Mouse (Mus musculus) limb, embryonic 13.5 days (tissue): Measurements from ENCODE around the gene Lhfp. TPM values are rescaled to one million over a fixed set of nuclear protein-coding genes. Genes with fewer than 3 reads are reported as not detected.
A peak's percentile ranks its signal among the peaks of the same experiment; 100 is the strongest.

Experiments used
- ATAC-seq: fragments of 200-750 bp; cut with Nextera tagmentation; 2 replicates; pipeline ENCODE4 v1.8.0; 2017; ENCODE audit warnings: low read depth, moderate number of reproducible peaks, moderate TSS enrichment; ENCODE audit not compliant: low FRiP score
- H3K27ac ChIP-seq: fragments of 300-500 bp; sonication (generic); 2 replicates; pipeline ENCODE4 v1.5.1; 2015; ENCODE audit warnings: inconsistent platforms, mild to moderate bottlenecking, moderate library complexity
- H3K27me3 ChIP-seq: fragments of 300-500 bp; sonication (generic); 2 replicates; pipeline ENCODE4 v1.6.1; 2015; ENCODE audit warnings: mild to moderate bottlenecking, inconsistent platforms
- H3K36me3 ChIP-seq: fragments of 300-500 bp; sonication (generic); 2 replicates; pipeline ENCODE4 v1.6.1; 2015; ENCODE audit warnings: inconsistent platforms, mild to moderate bottlenecking, moderate library complexity
- H3K4me1 ChIP-seq: fragments of 300-500 bp; sonication (generic); 2 replicates; pipeline ENCODE4 v1.6.1; 2015; ENCODE audit warnings: inconsistent platforms
- H3K4me2 ChIP-seq: fragments of 300-500 bp; sonication (generic); replicated peaks from 2 replicates; pipeline ENCODE4 v1.6.1; 2015; ENCODE audit warnings: inconsistent platforms, mild to moderate bottlenecking, moderate library complexity
- H3K4me3 ChIP-seq: fragments of 300-500 bp; sonication (generic); 2 replicates; pipeline ENCODE4 v1.5.1; 2015; ENCODE audit warnings: moderate library complexity, mild to moderate bottlenecking, inconsistent platforms
- H3K9ac ChIP-seq: fragments of 300-500 bp; sonication (generic); 2 replicates; pipeline ENCODE4 v1.6.1; 2015; ENCODE audit warnings: mild to moderate bottlenecking, inconsistent platforms
- H3K9me3 ChIP-seq: fragments of 300-500 bp; sonication (generic); 2 replicates; pipeline ENCODE4 v1.6.1; 2016; ENCODE audit warnings: inconsistent platforms
- WGBS: fragments of 180-500 bp; shearing (Covaris S2); methylation state at CpG from one replicate; pipeline ENCODE4 v1.1.7; 2015; 5-methylcytosine and 5-hydroxymethylcytosine counted together
- polyA plus RNA-seq: library from polyadenylated mRNA; unstranded; fragments of >200 nt; fragmentation: Nextera tagmentation; extraction: Ambion mirVana; gene quantifications from 2 replicates; pipeline ENCODE4 v1.2.1, GENCODE M21; 2015

Gene Lhfp
- polyA plus RNA-seq, 1 experiment from 2014 or later: 98.0 TPM

DNA sequence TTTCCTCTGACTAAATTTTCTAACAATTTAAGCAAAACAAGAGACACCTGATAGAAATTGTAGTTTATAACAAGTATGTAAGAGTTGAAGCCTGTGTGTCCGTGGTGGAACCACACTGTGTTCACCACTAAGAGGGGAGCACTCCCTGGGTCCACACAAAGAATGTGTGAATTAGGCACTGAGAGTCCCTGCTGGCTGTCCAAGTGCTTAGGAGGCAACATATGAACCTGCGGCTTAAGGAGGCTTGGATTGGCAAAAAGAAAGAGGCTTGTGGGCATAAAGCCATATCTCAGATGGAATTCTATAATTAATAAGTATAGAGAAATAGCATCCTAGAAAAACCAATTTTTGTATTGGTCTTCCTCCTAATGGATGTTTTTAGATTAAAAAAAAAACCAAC, 104.2 kb downstream of the Lhfp start:
- WGBS: 67% methylated on average over 2 of the region's 2 CpGs
- H3K4me2 ChIP-seq: no peak overlapping the region

DNA sequence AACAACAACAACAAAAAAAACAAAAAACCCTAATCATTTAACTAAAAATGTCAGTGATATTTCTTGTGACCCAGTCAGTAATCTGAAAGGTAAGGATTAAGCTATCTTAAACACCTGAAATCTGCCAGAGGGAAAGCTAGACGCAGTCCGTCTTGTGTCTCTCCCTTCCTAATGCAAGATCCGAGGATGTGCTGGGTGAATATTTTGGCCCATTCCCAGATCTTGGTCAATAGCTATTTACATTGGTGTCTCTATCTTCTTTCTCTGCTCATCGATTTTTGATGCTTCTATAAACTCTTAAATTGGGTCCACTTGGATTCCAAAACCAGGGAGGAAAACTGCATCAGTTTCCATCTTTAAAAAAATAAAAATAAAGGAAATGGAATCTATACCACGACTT, 104.6 kb downstream of the Lhfp start:
- 82% methylated on average over 5 of the region's 5 CpGs for WGBS
- no peak for ATAC-seq
- H3K36me3 ChIP-seq: no peaks in the 10 kb centered on the region
- no peak overlapping the region for H3K4me2 ChIP-seq
- H3K9me3 ChIP-seq: 0 out of 2 replicates have a peak, but pooled peaks cover 3% of the 10 kb centered on the region
- H3K27ac ChIP-seq: no peak overlapping the region
- peaks cover under 1% of the 10 kb centered on the region; the same call in 1 of the 2 replicates for H3K4me1 ChIP-seq
- H3K9ac ChIP-seq: no peak overlapping the region
- no peaks in the 10 kb centered on the region for H3K27me3 ChIP-seq
- no peak overlapping the region for H3K4me3 ChIP-seq

More for the DNA sequence above, 104.2 kb downstream of the Lhfp start:
- Histone ChIP-seq H3K4me3 (no peak overlapping the region), H3K27ac (no peak overlapping the region), H3K36me3 (no peaks in the 10 kb centered on the region), H3K9ac (no peak overlapping the region), H3K27me3 (no peaks in the 10 kb centered on the region), H3K9me3 (0 out of 2 replicates have a peak, but pooled peaks cover 3% of the 10 kb centered on the region), H3K4me1 (no peaks in the 10 kb centered on the region)
- no peak for ATAC-seq

DNA sequence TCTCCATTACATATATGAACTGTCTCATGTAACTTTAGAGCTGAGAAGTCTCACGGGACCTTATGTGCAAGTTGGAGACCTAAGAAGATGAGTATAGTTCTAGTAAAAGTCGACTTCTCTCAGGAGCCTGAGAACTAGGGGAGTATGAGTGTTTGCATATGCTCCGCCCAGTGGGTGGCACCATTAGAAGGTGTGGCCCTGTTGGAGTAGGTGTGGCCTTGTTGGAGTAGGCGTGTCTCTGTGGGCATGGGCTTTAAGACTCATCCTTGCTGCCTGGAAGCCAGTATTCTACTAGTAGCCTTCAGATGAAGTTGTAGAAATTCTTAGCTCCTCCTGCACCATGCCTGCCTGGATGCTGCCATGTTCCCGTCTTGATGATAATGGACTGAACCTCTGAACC, 105.7 kb downstream of the Lhfp start:
- Histone ChIP-seq H3K4me1 (peaks cover 4% of the 10 kb centered on the region; the same call in 1 of the 2 replicates), H3K9me3 (0 out of 2 replicates have a peak, but pooled peaks cover 3% of the 10 kb centered on the region), H3K4me3 (no peak overlapping the region), H3K36me3 (no peaks in the 10 kb centered on the region), H3K4me2 (no peak overlapping the region), H3K27me3 (no peaks in the 10 kb centered on the region), H3K9ac (no peak overlapping the region), H3K27ac (no peak overlapping the region)
- ATAC-seq: no peak
- 86% methylated on average over 5 of the region's 5 CpGs for WGBS

DNA sequence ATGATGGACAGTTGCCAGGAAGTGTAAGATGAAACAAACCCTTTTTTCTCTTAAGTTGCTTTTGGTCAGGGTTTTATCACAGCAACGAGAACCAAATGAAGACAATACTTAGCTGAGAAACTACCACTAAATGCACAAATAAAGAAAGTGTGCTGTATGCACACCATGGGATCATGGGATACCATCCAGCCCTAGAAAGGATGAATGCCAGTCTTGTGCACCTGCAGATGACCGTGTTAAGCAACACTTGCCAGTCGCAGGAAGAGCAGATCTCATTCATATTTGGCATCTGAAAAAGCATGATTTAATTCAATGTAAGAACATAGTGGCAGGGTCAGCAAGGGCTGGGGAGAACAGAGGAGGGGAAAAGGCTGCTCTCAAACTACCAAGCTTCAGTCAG, 107.4 kb downstream of the Lhfp start:
- Histone ChIP-seq H3K9me3 (peaks cover 19% of the 10 kb centered on the region), H3K4me1 (peaks cover 4% of the 10 kb centered on the region; the same call in 1 of the 2 replicates), H3K9ac (no peak overlapping the region), H3K4me2 (no peak overlapping the region), H3K27ac (no peak overlapping the region), H3K4me3 (no peak overlapping the region), H3K36me3 (no peaks in the 10 kb centered on the region; the same call in 1 of the 2 replicates), H3K27me3 (no peaks in the 10 kb centered on the region)
- 87% methylated on average over 3 of the region's 3 CpGs for WGBS
- no peak for ATAC-seq

DNA sequence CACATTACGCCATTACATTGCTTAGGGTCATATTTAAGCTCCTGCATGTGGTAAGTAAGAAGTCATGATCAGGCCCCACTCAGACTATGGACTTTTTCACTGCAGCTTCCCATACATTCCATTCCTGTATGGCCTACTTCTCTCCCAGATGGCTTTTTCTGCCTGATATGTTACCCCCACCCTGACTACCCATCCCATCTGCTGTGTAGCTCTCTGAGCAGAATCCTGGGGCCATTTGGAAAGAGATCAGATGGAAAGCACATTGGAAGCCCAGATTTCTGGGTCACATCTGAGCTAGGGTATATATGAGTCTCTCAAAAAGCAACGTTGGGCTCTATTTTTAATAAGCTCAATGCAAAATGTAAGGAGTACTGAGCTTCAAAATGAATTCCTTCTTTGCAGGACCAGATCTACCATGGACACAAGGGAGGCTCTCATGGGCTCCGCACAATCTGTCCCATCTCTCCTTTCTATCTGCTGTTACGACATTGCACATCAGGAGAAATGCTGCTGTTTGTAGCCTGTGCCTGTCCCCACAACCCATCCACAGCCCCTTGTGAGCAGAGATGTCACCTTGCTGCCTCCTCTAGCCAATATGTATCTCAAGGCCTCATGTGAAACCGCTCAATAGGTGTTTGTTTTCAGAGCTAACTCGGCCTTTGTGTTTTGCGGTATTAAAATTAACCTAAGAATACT, 108.4 kb downstream of the Lhfp start:
- no peak overlapping the region for H3K4me2 ChIP-seq
- H3K4me3 ChIP-seq: no peak overlapping the region
- 92% methylated on average over 7 of the region's 7 CpGs for WGBS
- H3K27me3 ChIP-seq: no peaks in the 10 kb centered on the region
- ATAC-seq: no peak
- peaks cover 4% of the 10 kb centered on the region; the same call in 1 of the 2 replicates for H3K4me1 ChIP-seq
- peaks cover 19% of the 10 kb centered on the region for H3K9me3 ChIP-seq
- no peaks in the 10 kb centered on the region; the same call in 1 of the 2 replicates for H3K36me3 ChIP-seq
- H3K9ac ChIP-seq: no peak overlapping the region
- H3K27ac ChIP-seq: no peak overlapping the region

DNA sequence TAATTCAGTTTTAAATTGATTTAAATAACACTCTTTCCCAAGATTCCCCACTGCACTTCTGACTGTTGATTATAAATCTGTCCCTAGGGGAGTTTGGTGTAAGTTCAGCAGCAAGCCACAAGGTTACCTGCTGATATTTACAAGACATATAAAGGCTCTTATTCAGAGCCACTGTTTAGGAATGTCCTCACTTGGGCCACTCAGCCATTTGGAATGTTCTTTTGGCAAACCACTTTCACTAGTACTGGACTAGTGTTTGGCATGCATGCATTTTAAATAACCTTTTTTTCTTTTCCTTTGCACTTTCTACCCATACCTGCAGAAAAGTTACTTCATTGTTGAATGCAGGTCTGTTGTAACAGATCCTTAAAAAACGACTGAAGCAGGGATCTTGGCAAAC, 109.8 kb downstream of the Lhfp start:
- Histone ChIP-seq H3K27ac (no peak overlapping the region), H3K27me3 (no peaks in the 10 kb centered on the region), H3K9me3 (peaks cover 19% of the 10 kb centered on the region), H3K4me2 (no peak overlapping the region), H3K4me1 (peaks cover 4% of the 10 kb centered on the region; the same call in 1 of the 2 replicates), H3K36me3 (no peaks in the 10 kb centered on the region; the same call in 1 of the 2 replicates), H3K9ac (no peak overlapping the region), H3K4me3 (no peak overlapping the region)
- ATAC-seq: no peak
- 58% methylated on average over 1 of the region's 1 CpGs for WGBS

DNA sequence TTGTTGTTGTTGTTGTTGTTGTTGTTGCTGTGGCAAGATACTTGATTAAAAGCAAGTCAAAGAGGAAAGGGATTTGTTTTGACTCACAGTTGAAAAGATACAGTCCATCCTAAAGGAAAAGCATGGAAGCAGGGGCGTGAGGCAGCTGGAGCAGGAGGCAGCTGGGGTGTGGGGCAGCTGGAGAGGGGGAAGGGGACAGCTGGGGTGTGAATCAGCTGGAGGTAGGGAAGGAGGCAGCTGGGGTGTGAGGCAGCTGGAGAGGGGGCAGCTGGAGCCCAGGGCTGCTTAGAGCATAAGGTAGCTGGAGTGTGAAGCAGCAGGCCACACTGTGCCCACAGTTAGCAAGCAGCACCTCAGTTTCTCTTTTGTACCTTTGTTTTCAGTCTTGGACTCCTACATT, 110.3 kb downstream of the Lhfp start:
- H3K27me3 ChIP-seq: no peaks in the 10 kb centered on the region
- no peak for ATAC-seq
- no peak overlapping the region for H3K4me2 ChIP-seq
- H3K4me1 ChIP-seq: peaks cover 4% of the 10 kb centered on the region; the same call in 1 of the 2 replicates
- H3K9ac ChIP-seq: no peak overlapping the region
- H3K36me3 ChIP-seq: no peaks in the 10 kb centered on the region; the same call in 1 of the 2 replicates
- H3K4me3 ChIP-seq: no peak overlapping the region
- H3K27ac ChIP-seq: no peak overlapping the region
- peaks cover 19% of the 10 kb centered on the region for H3K9me3 ChIP-seq
- WGBS: 78% methylated on average over 1 of the region's 1 CpGs

DNA sequence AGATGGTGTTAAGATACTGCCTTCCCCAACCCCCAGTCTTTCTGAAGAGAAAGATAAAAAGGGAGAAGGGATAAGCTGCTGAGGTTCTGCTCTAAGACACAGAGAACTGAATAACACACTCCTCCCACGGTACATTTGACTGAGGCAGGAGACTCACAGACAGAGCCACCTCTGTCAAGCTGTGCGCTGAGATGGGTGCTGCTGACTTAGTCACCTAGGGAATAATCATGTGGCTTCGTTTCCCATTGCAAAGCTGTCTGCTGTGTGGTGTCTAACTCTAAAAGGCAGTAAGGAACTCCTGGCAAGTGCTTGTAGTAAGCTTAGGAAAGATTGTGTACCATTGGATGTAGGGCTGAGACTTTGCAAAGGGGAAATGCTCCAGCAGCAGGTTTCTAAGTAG, 120.6 kb downstream of the Lhfp start:
- H3K9me3 ChIP-seq: no peaks in the 10 kb centered on the region
- no peak for ATAC-seq
- no peaks in the 10 kb centered on the region for H3K27me3 ChIP-seq
- no peak overlapping the region for H3K27ac ChIP-seq
- no peak overlapping the region for H3K4me2 ChIP-seq
- H3K9ac ChIP-seq: no peak overlapping the region
- H3K4me3 ChIP-seq: no peak overlapping the region
- H3K4me1 ChIP-seq: peaks cover 40% of the 10 kb centered on the region
- WGBS: 83% methylated on average over 3 of the region's 3 CpGs
- H3K36me3 ChIP-seq: no peaks in the 10 kb centered on the region

DNA sequence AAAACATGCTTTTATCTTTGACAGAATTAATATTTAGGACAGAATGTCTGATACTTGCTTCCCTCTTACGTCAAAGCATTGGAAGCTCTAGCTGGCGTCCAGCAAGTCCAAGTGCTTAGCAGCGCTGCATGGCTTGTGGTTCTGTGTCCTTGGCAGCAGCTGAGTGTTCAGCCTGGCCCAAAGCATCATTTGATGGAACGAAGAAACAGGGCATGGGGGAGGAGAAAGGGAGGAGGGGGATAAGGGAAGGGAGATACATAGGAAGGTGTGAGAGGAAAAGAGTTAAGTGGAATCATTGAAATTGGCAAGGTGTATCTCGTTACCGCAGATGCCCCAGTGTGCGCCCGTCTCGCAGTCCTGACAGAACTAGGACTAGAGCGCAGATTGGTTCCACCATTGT, 124.0 kb downstream of the Lhfp start:
- no peaks in the 10 kb centered on the region for H3K27me3 ChIP-seq
- H3K4me1 ChIP-seq: peaks cover 35% of the 10 kb centered on the region
- no peaks in the 10 kb centered on the region for H3K36me3 ChIP-seq
- no peaks in the 10 kb centered on the region for H3K9me3 ChIP-seq
- no peak overlapping the region for H3K4me2 ChIP-seq
- no peak overlapping the region for H3K9ac ChIP-seq
- no peak overlapping the region for H3K27ac ChIP-seq
- no peak overlapping the region for H3K4me3 ChIP-seq
- no peak for ATAC-seq
- 80% methylated on average over 10 of the region's 10 CpGs for WGBS

DNA sequence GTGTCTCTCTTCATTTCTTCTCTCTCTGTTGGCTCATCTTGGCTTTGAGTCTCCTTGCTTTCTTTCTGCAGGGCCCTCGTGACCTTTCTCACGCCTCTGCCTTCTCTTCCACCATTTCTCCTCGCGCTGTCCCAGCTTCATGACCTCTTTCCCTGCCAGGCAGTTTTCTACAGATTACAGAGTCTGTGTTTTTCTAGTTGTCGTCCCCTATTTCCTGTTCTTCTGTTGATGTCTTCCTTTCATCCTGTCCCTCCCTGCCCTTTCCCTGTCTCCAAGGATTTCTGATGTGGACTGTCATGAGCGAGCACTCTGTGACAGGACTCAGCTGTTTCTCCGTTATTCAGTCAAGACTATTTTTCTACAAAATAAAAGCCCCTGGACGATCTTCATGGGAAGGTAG, 124.7 kb downstream of the Lhfp start:
- H3K27ac ChIP-seq: no peak overlapping the region
- WGBS: 44% methylated on average over 8 of the region's 8 CpGs
- H3K4me2 ChIP-seq: peak overlapping the region; percentile 16; the same call in 1 of the 2 replicates
- H3K4me3 ChIP-seq: no peak overlapping the region
- H3K4me1 ChIP-seq: peaks cover 35% of the 10 kb centered on the region
- no peaks in the 10 kb centered on the region for H3K27me3 ChIP-seq
- H3K9ac ChIP-seq: no peak overlapping the region
- no peaks in the 10 kb centered on the region for H3K36me3 ChIP-seq
- H3K9me3 ChIP-seq: no peaks in the 10 kb centered on the region
- ATAC-seq: no peak

DNA sequence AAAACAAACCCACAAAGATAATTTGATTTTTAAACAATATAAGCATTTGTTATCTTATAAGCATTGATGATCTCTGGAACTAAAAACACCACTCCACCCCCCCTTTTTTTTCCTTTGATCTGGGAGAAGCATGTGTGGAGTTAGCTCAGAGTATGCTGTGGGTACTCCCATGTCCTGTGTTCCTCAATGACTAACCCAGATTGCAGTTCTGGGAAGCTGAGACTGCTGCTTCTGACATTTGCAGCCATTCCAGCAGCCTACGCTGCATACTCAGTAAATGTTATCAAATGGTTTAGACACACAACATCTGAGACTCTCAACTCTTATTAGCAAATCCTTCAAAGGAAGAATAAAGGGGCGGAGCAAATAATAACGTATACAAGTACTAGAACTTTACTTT, 128.2 kb downstream of the Lhfp start:
- Histone ChIP-seq H3K36me3 (no peaks in the 10 kb centered on the region), H3K9ac (no peak overlapping the region), H3K27ac (no peak overlapping the region), H3K4me2 (no peak overlapping the region), H3K4me1 (peaks cover 39% of the 10 kb centered on the region), H3K27me3 (no peaks in the 10 kb centered on the region), H3K4me3 (no peak overlapping the region), H3K9me3 (no peaks in the 10 kb centered on the region)
- no peak for ATAC-seq
- WGBS: 70% methylated on average over 3 of the region's 3 CpGs

DNA sequence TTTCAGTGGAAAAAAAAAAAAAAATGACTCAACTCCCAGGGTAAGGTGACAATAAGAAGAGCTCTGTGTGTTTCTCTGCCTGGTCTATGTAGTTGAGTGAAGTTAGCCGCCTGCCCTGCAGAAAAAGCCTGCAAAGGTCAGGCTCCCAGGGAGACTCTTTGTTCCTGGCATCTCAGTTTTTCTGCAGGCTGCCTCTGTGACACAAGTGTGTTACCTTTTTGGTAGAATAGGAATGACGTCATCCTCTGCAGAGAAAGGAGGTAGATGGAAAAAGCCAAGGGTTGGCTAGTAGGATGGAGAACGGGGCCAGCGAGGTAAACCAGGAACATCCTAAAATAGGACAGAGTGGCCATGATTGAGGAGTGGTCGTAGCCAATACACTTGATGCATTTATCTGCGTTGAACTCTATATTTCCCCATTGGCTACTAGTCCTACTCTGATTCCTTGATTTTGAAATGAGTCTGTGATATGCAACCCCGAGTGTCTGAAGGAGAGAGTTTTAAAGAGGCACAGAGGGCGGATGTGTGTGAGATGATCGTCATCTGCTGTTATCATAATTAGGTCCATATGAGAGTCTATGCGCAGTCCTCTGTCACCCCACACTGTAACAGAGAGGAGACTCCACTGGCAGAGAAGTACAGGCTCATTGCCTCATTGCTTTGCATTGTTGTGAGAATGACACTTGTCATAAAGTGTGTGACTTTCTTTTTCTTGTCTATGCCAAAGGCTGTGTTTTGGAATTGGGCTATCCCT, 132.2 kb downstream of the Lhfp start:
- H3K4me2 ChIP-seq: no peak overlapping the region
- WGBS: 76% methylated on average over 10 of the region's 10 CpGs
- H3K9me3 ChIP-seq: 0 out of 2 replicates have a peak, but pooled peaks cover 6% of the 10 kb centered on the region
- peaks cover 20% of the 10 kb centered on the region; the same call in 1 of the 2 replicates for H3K4me1 ChIP-seq
- no peak for ATAC-seq
- H3K27me3 ChIP-seq: no peaks in the 10 kb centered on the region
- no peak overlapping the region for H3K9ac ChIP-seq
- H3K4me3 ChIP-seq: no peak overlapping the region
- no peak overlapping the region for H3K27ac ChIP-seq
- H3K36me3 ChIP-seq: no peaks in the 10 kb centered on the region
